Mouse (Mus musculus): ENCODE data around the gene Bmper. TPM values are rescaled to one million over a fixed set of nuclear protein-coding genes. Genes with fewer than 3 reads are reported as not detected.

Bmper gene
- total RNA-seq, 2 experiments from 2014 or later: 3.5 to 3.7 TPM

GRCm38 (mm10) chr9:23374789-23375460, 152.0 kb downstream of the Bmper start:
- no peak for DNase-seq

DNA sequence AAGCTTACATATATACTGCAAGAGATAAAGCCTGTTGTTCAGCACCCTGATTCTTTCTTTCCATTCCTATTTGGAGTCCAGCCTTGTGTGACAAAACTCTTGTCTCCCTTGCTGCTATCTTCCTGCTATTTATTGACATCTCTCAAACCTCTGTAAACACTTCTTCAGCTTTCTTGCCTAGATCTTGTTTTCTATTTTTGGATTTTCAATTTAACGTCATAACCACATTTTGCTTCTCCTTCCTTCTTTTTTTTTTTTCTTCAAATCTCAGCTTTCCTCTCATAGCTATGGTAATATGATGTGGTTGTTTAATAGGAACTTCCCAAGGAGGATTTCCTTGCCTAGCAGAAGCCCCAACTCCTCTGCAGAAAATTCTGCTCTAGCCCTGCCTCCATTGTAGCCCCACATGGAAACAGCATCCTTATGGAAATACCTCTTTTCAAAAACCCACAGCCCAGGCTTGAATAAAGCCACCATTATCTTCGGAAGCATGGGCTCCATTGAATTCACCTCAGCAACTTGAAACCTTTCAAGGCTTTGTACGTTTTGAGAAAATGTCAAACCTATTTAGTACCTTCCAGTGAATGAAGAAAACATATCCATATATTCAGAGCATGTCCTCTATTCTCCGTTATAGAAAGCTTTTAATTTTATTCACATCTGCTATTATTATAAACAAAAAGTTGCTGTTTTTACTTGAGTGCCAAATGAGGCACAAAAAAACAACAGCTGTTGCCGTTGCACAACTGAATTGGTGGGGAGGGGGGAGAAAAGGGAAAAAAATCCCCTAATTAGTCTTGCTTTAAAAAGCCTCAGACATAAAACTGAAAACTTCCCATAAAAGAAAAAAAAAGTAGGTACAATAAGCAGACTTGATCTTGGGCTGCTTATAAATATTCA, 155.2 kb downstream of the Bmper start:
- DNase-seq: no peak

DNA sequence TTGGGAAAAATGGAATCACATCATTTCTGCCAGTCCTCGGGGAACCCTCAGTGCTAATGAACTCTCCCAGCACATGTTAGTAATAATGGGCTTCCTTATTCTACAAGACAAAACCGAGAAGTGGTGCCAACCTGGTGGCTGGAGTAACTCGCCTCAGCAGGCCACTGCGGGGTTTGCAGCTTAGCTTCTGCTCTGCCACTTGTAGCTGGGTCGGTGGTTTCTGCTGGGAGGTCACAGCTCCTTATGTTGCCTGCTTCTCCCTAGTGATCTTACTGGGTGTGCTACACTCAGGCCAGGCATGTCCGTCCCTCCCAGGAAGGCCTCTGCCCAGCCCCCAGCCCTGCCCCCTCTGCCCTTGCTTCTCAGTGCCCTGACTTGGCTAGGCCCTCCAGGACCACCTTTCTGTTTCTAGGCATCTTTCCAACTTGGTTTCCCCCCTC, 155.9 kb downstream of the Bmper start:
- DNase-seq: peak; percentile 18

DNA sequence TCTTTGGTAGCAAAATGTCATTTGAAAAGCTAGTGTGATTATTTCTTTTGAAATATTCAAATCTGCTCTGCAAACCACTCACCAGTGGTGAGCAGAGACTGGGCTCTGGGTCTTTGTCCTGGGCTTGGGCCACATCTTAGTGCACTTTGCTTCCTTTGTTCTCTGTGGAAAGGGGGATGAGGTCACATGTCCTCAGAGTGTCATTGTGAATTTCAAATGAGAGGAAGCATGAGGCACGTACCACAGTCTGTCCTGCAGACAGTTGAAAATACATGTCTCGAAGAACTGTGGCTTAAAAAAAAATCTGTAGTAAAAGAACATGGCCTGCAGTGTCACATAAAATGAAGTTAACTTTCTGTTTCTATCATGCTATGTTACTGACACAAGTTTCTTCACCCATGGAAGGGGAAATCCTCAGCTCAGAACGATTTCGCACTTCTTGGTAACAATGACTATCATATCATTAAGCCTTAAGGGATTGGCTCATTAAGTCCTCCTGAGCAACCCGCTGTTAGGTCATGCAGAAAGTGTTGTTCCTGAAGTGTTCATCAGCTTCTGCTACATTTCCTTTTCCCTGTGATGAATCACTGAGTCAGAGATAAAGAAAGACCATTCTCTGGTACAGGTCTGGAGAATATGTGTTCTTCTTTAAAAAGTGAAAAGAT, 157.4 kb downstream of the Bmper start:
- DNase-seq: no peak

DNA sequence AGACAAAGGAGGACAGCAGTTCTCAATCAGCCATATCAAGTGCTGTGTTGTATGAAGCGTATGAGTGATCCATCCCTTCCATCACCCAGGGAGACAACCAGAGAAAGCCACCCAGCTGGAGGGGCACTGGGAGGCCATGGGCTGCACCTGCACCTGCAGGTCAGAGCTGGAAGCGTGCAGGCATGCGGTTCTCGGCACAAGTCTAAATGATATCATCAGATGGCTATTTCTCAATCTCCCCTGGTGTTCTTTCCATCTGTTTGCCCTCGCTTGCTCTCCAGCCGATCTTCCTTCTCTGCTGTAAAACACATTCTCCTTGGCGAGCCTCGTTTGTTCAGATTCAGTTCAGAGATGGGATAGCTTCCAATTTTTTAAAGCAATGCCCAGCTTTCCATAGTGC, 160.4 kb downstream of the Bmper start:
- peak; percentile 47 for DNase-seq

GRCm38 (mm10) chr9:23383837-23384236, 161.0 kb downstream of the Bmper start:
- no peak for DNase-seq

- DNase-seq: no peak
Observed at GRCm38 (mm10) chr9:23384880-23385279, 162.0 kb downstream of the Bmper start.

- no peak for DNase-seq
Observed at GRCm38 (mm10) chr9:23386201-23386600, 163.3 kb downstream of the Bmper start.

DNA sequence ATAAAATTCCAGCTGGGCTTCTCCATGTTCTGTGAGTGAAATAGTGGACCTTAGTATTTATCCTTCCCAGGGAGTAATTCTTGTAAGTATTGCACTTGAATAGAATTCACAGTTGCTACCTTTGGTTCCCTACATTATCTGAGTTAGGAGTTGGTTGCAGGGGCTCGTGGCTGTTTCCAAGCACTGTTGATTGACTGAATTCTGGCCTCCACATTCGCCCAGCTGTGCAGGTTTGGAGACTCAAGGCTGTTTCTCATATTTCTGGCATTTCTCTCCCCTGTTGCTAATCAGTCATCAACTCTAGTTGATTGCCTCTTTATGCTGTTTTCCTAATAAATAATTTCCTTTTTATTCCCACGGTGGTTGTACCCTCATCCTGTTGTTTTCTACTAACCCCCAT, 167.2 kb downstream of the Bmper start:
- DNase-seq: no peak

GRCm38 (mm10) chr9:23394652-23395317, 171.9 kb downstream of the Bmper start:
- DNase-seq: no peak

DNA sequence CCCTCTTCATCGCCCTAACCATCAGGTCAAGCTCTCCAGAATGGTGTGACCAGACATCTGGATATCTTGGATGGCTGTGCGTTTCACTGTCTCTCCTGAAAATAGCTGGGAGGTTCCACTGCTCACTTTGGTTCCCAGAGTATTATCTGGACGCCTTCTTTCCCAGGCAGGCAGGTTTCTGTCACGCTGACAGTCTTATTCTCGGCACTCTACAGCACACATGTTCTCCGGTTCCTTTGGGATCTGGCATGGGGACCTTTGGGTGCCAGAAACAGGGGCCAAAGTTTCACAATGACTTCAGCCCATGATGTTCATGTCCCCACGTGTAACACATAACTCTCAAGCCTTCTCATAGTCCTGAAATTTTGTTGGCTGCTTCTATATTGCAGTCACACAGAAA, 173.3 kb downstream of the Bmper start:
- DNase-seq: peak; percentile 64

DNA sequence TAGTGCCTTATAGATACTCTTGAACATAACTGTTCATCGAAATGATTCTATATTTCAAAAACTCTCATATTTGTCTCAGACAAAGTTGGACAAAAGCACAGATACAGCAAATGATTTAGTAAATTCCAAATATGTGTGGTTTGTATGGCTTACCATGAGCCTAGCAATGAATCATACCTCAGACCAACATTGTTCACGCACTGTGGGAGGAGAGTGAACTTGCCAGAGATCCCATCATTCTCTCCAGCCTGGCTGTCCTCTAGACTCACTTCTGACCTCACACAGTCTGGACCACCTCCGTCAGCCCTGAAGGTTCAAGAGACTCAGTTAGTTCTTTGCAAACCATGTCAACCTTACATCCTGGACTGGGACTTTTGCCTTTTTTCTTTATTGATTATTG, 175.0 kb downstream of the Bmper start:
- DNase-seq: no peak

GRCm38 (mm10) chr9:23399638-23400284, 176.9 kb downstream of the Bmper start:
- no peak for DNase-seq

- no peak for DNase-seq
Observed at GRCm38 (mm10) chr9:23407416-23407815, 184.5 kb downstream of the Bmper start.

DNA sequence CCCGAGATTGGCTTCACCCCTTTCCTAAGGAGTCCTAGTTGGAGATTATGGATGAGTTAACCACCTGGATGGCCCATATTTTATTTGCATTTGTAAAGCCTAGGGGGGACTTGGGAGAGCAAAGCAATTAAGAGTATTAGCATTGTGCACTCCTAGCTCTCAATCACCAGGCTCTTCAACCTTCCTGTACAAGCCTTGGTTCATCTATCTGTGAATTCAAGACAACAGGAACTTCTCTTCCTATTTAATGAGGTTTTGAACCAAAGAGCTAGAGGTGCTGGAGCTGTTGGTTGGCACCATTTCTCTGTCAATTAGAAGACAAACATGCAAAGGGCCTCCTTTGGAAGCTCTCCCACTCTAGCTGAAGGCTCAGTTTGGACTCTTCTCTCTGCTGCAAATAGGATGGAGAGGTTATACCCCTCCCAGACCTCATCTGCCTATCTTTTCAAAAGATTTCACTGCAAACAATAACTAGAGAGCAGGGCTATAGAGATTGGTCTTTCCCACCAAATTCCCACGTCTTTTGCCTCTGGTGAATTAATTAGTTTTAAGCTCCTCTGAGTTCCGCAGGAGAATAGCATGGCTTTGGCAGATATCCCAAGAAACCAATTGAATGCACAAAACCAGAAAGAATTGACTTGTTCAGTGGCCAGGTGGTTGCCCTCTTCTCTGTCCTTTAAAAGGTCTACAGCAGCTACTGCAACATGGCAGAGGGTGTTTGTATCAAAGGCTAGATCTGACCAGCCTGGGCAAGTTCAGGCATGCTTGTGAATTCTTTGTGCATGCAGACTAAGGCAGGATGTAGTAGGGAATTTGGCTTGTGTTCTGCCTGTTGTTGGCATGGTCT, 185.3 kb downstream of the Bmper start:
- DNase-seq: no peak

DNA sequence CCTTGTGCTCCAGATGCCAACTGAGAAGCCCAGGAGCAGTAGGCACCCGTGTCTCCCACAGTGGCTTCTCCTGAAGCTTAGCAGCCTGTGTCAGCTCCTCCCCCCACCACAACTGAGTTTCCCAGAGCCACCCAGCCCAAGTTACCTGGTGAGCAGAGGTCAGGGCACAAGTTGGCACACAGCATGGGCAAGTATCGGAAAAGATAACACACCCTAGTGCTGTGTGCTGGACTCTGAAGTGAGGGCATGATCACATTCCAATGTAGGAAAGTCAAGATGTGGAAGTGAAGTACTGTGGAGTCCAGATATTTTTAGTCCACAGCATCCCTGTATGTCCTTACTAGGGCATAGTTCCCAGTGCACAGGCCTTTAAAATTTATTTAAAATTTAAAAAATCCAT, 187.7 kb downstream of the Bmper start:
- no peak for DNase-seq

GRCm38 (mm10) chr9:23412956-23413355, 190.1 kb downstream of the Bmper start:
- DNase-seq: peak; percentile 20

DNA sequence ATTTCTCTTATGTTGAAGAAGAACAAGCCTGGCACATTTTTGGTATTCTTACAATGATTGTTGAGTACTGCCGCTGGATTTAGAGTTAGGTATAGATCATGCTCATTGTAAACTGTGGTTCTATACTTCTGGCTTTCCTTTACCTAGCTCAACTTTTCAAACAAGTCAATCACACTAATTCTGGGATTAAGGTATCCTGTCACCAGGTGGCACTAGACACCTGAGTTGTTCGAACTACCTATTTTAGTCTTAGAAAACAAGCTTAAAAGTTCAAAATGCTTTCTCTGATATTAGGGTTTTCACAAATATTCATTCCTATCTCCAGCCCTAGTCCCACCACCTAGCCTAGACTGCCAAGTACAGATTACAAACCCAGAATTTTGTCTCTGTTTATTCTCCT, 196.2 kb downstream of the Bmper start:
- DNase-seq: no peak

GRCm38 (mm10) chr9:23423748-23424147, 200.9 kb downstream of the Bmper start:
- no peak for DNase-seq

- no peak for DNase-seq
Observed at GRCm38 (mm10) chr9:23432631-23433030, 209.8 kb downstream of the Bmper start.

DNA sequence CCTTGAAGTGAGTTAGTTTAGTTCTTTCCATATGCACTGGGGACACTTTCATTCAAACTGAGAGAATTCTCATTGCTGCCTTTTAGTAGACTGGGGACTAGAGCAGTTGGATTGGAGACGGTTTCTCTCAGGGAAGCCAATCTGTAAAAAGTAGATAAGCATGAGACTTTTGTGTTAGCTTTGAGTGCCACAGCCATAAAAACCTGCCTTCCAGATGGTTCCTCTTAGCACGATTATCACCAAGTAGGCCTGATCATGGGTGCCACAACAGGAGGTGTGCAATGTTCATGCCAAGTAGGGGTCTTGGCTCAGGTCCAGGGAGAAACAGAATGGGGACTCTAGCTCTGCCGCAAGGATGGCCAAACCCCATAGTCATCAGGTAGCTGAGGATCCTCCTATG, 210.4 kb downstream of the Bmper start:
- no peak for DNase-seq

Measured in gastrocnemius, postnatal 25 days (tissue).